Mouse (Mus musculus) gastrocnemius, adult 2 months (tissue): ENCODE measurements around the gene Wrnip1. TPM values are rescaled to one million over a fixed set of nuclear protein-coding genes. Genes with fewer than 3 reads are reported as not detected.
A peak's percentile ranks its signal among the peaks of the same experiment; 100 is the strongest.

Experiments
- DNase-seq: peaks from one replicate; pipeline ENCODE4 v3.0.0; 2022
- H3K27ac ChIP-seq: fragments of 200-600 bp; 2 replicates; pipeline ENCODE4 v1.8.1; 2022; ENCODE audit warnings: mild to moderate bottlenecking
- H3K4me3 ChIP-seq: fragments of 200-600 bp; 2 replicates; pipeline ENCODE4 v1.8.1; 2022; ENCODE audit warnings: mild to moderate bottlenecking, moderate library complexity
- CTCF ChIP-seq: fragments of 200-600 bp; IDR thresholded peaks from 2 replicates; pipeline ENCODE4 v1.8.1; 2022; ENCODE audit warnings: antibody characterized with exemption, mild to moderate bottlenecking, moderate library complexity
- intact Hi-C: fragments of 180-260 bp; cut with DNase I; formaldehyde crosslinking; loops from one replicate; pipeline ENCODE4 v1.15.1; 2025
- long read RNA-seq, 2 experiments: library from polyadenylated mRNA; stranded (forward); transcript quantifications; one replicate each; pipeline ENCODE4 v2.0.0; 2021
- total RNA-seq, 2 experiments: library from RNA; stranded (reverse); gene quantifications; 2 replicates each; pipeline ENCODE4 v1.2.3; 2021

The Wrnip1 gene
- 1 to 10 TPM; 5.2 to 8.5 TPM for total RNA-seq
- long read RNA-seq, experiment 1, transcript Wrnip1-201 (7 exons, 2,633 nt): major isoform, 11 of 12 reads
- long read RNA-seq, experiment 1, partial matches to known transcripts: 0 of 12 reads
- long read RNA-seq, experiment 1, other reads (novel, unspliced or antisense): 1 of 12 reads
- long read RNA-seq, experiment 2, transcript Wrnip1-201 (7 exons, 2,633 nt): major isoform, 9 of 10 reads
- long read RNA-seq, experiment 2, partial matches to known transcripts: 0 of 10 reads
- long read RNA-seq, experiment 2, other reads (novel, unspliced or antisense): 0 of 10 reads

DNA sequence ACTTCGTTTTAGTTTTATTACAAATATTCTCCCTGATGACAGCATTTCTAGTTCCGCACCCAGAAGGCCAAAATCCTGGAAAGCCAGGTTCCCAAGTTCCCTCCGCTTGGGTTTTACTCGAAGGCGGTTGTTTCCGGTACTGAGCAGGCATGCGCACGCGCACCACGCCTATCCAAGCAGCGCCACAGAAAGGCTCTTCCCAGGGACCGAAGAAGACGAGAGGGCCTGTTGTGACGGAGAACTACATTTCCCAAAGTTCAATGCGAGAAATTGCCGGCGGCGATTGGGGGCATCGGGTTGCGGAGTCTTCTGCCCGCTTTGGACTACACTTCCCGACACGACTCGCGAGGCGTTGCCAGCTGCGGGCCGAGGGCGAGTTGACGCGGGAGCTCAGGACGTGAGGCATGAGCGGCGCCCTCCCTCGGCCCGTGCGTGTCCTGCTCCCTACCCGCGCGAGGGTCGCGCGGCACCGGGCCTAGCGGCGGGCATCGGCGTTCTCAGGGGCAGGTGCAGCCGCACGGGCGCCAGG is at the start of gene Wrnip1:
TSS of gene Wrnip1 (plus strand) at position 346 of the 529 bp plus-strand sequence.
- DNase-seq: peak; percentile 98
- intact Hi-C loops: no loop called here

DNA sequence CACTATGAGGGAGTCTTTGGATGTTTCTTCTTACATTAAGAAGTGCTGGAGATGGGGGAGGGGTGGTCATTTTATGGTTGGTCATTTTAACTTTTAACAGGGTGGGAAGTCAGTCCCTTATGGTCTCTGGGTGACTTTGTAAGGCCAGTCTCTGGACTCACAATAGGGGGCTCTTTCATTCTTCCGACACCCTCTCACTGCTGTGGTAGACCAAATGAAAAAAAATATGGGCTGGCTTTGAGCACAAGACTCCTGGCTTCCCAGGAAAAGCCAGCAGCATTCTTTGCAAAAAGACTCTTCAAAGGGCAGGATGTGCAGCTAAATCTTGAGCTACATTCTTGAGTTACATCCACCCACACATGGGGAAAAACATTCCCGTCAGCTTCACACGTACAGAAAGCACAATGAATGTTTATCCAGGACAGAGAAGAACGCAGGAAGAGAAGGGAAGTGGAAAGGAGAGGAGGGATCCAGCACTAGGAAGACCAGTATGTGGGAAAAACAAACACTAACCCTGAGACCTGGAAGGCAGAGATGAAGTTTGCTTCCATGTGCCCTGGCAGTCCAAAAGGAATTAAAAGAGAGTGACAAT is 49.7 kb upstream of the Wrnip1 start:
- DNase-seq: no peak
- intact Hi-C loops: no loop called here
- no peak overlapping the region for H3K4me3 ChIP-seq
- H3K27ac ChIP-seq: peak overlapping the region; percentile 84
- TF ChIP-seq CTCF: no peak

More for the DNA sequence above, at the start of gene Wrnip1:
- Histone ChIP-seq H3K4me3 (peak within 1 kb of the TSS; percentile 99), H3K27ac (peak within 1 kb of the TSS; percentile 95)
- peak; percentile 49 for TF ChIP-seq CTCF

DNA sequence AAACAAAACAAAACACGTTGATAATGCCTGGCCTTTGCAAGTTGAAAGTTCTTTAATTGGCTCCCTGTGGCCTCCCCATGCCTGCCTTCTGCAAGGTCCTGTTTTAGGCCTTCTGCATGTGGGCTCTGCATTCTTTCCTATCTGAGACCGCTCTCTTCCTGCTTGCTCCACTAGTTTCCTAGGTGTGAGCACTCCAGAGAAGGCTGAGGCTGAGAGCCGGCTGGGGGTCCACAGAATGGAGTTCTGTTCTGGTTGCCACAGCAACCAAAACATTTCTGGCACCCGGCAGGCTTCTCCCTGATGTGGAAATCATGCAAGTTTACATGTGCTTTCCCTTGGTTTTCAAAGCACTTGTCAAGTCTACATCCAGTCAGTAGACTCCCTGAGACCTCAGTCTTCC is 42.8 kb upstream of the Wrnip1 start:
- H3K27ac ChIP-seq: peak overlapping the region; percentile 91

DNA sequence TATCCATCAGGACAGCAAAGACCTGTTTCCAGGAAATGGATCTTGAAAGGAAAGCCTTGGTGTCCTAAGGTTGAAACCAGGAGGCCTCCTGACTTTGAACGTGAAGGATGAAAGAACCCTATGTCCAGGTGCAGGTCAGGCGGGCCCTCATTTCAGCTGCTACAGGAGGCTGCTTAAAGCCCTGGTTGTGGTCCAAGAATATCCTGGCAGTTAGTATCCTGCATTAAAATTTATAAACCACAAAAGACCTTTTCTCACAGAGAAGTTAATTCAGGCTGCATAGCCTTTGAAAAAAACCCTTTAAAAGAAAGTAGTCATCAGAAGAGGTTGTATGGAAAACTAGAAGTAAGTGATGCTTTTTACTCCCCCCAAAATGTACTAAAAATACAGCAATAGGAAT is 41.0 kb upstream of the Wrnip1 start:
- intact Hi-C loops: no loop called here
- no peak for TF ChIP-seq CTCF
- DNase-seq: no peak
- H3K27ac ChIP-seq: peak overlapping the region; percentile 91
- no peak overlapping the region for H3K4me3 ChIP-seq

More for the DNA sequence above, 42.8 kb upstream of the Wrnip1 start:
- intact Hi-C loops: no loop called here
- DNase-seq: no peak
- no peak for TF ChIP-seq CTCF
- no peak overlapping the region for H3K4me3 ChIP-seq

DNA sequence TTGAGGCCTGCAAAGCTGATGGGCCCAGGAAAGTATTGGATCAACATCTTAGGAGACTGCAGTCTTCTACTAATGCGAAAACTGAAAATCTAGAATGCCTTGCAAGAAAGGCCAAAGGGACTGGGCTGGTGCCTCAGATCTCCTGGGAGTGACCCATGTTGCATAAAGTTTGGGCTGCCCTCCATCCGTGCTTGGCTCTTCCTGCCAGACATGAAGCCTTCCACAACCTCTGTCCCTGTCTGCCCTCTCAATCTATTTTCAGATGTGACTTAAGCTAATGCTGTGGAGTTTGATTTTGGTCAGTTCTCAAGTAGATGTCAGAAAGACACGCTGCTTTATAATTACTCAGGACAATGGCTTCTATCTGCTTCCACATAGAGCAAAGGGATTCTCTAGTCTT is 38.7 kb upstream of the Wrnip1 start:
- Histone ChIP-seq H3K27ac (peak overlapping the region; percentile 91), H3K4me3 (peak overlapping the region; percentile 45)
- DNase-seq: peak; percentile 85
- no peak for TF ChIP-seq CTCF
- intact Hi-C loops: no loop called here

DNA sequence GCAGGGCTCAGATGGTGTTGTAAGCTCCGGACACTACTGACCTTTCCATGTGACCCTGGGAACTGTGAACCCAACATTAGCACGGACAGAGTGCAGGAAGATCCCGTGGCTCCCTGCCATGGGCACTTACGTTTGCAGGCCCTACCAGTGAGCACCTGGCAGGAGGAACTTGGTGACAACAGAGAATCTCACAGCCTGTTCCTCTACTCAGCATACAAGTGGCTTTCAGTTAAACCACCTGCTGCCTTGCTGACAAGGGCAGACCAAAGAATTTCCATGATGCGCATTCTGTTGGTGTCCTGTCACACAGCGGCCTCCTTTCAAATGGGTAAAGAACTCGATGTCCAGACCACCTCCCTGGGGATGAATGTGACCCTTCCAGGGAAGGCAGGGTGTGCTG is 37.4 kb upstream of the Wrnip1 start:
- TF ChIP-seq CTCF: no peak
- peak overlapping the region; percentile 91 for H3K27ac ChIP-seq
- no peak overlapping the region for H3K4me3 ChIP-seq

DNA sequence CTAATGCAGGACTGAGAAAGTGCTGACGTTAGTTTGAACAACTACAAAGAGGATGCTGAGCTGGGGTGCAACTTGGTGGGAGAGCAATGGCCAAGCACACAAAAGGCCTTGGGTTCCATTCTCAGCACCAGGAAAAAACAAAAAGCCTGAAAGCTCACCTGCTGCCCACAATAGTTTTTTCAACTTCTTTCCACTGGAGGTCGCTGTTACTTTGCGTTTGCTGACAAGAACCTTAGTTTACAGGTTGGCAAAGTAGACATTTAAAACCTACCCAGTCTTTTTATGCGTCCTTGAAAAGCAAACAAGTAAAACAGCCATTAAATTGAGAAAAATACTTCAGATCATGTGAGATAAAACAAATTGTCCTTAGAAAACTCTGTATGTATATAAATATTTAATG is 33.7 kb upstream of the Wrnip1 start:
- H3K27ac ChIP-seq: peak overlapping the region; percentile 91
- DNase-seq: peak; percentile 41
- peak overlapping the region; percentile 32 for H3K4me3 ChIP-seq
- intact Hi-C loops: no loop called here
- TF ChIP-seq CTCF: peak; percentile 75

More for the DNA sequence above, 37.4 kb upstream of the Wrnip1 start:
- DNase-seq: peak; percentile 93
- intact Hi-C loops: loop anchor here (2.0 kb wide), 1 partner anchor 14 kb away; no protein-coding TSS in a partner anchor

DNA sequence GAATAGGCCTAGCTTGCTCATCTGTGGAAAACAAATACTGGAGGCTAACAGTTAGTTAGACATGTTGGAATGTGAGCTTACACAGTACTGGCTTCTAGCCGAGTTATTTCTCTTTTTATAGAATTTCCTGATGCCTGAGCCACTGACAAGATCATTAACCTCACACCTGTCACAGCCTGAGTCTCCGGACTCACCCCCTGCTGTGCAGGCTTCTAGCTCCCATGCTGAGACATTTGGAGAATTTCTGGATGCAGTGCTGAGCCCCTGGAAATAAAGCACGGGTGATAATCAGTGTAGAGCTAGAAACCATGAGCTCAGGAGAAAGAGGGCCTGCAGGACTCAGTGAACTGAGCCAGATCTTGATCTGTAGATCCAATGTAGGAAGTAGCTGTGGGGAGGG is 31.9 kb upstream of the Wrnip1 start:
- intact Hi-C loops: no loop called here
- DNase-seq: no peak
- Histone ChIP-seq H3K27ac (peak overlapping the region; percentile 91), H3K4me3 (peak overlapping the region; percentile 42)
- TF ChIP-seq CTCF: no peak

DNA sequence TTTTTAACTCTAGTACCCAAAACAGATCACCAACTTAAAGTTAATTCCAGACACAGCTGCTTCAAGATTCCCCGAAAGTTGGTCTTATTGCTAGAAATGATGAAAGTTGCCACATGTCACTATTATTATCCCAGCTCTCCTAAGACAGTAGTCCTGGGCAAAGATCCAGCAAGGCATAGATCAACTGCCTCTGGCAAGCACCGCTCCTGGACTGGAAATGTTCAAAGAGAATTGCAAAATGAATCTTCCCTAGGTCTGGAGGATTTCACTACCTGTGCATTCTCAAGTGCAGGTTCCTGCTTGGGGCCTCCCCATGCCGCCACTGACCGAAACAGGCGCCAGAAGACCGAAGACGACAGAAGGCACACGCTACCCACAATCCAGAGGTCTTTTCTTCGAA is 25.9 kb upstream of the Wrnip1 start:
- intact Hi-C loops: no loop called here
- peak overlapping the region; percentile 93 for H3K27ac ChIP-seq
- H3K4me3 ChIP-seq: peak overlapping the region; percentile 75
- no peak for TF ChIP-seq CTCF
- peak; percentile 59 for DNase-seq

DNA sequence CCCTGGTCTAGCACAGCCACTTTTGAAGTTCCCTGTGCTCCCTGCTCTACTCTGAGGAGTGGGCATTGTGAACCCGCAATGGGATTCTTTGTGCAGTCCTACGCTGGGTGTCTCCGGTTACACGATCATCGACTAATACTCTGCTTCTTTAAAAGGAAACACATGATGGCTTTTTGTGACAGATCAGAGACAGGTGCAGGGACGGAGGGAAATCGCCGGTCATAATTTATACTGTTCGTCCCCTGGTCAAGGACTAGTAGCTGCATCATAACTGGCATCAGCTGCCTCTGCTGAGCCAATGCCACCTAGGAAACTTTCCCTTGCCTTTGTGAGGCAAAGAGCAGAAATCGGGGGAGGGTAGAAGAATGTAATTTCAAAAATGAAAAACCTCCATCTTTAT is 25.5 kb upstream of the Wrnip1 start:
- intact Hi-C loops: no loop called here
- Histone ChIP-seq H3K27ac (peak overlapping the region; percentile 93), H3K4me3 (peak overlapping the region; percentile 75)
- TF ChIP-seq CTCF: no peak
- DNase-seq: peak; percentile 60

DNA sequence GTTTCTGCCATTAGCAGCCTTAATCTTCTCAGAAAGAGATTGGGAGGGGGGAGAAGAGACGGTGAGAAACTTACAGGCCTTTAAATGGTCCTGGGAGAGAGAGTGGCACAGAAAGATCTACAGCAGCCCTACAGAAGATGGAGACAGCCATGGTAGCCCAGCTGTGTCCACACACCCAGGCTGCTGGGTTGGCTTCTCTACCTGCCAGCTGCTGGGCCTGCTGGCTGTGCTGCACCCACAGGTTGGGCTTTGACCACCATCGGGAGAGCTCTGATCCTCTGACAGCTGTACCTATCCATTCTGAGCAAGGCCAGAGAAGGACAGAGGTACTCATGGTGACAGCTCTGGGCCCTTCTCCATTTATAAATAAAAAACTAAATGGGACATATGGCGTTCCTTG is 23.0 kb upstream of the Wrnip1 start:
- H3K27ac ChIP-seq: peak overlapping the region; percentile 93
- TF ChIP-seq CTCF: no peak
- intact Hi-C loops: loop anchor here (2.0 kb wide), 1 partner anchor 14 kb away; no protein-coding TSS in a partner anchor
- H3K4me3 ChIP-seq: peak overlapping the region; percentile 75
- DNase-seq: peak; percentile 49

DNA sequence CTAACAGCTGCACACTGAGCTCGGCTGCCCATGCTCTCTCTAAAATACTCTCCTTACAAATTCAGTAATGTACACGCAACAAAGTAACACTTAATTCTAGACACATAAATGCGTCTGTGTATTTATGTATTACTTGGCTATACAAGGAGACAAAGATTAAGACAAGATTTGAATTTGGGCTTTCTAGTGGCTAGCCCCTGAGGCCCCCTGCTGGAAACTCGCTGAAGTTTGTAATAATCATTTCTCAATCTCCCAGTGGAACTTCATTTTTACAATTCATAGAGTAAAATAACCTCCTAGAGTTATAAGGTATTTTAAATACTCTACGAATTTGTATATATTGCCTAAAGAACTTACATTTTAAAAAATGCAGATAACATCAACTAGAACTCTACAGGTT is 18.8 kb upstream of the Wrnip1 start:
- no peak for DNase-seq
- intact Hi-C loops: no loop called here
- Histone ChIP-seq H3K4me3 (peak overlapping the region; percentile 75), H3K27ac (peak overlapping the region; percentile 93)
- TF ChIP-seq CTCF: peak; percentile 70

DNA sequence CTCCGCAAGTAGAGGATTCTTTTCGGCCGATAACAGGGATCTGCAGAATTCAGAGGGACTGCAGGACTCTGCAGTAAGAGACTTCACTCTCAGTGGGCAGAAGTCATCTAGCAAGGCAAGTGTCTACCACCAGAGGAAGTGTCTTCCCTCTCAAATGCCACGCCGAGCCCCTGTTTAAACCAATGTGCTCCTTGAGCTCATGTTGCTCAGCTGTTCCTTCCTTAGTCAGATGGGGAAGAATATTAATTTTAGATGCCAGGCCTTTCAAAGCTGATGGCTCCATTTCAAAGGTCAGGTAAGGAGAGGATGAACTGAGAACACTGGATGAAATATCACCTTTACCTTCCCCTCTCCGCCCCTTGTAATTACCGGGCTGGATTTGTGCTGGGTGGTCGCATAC is 18.0 kb upstream of the Wrnip1 start, which contains the start of gene Mylk4:
TSS of gene Mylk4 (minus strand) at position 139 of the 400 bp plus-strand sequence.
- intact Hi-C loops: no loop called here
- DNase-seq: peak; percentile 71
- peak; percentile 28; the same call in 1 of the 2 replicates for TF ChIP-seq CTCF
- Histone ChIP-seq H3K4me3 (peak within 1 kb of the TSS; percentile 75), H3K27ac (peak within 1 kb of the TSS; percentile 93)
